Mouse (Mus musculus): ENCODE measurements around the gene Tnks1bp1. TPM values are rescaled to one million over a fixed set of nuclear protein-coding genes. Genes with fewer than 3 reads are reported as not detected.
A peak's percentile ranks its signal among the peaks of the same experiment; 100 is the strongest.

The Tnks1bp1 gene
- polyA plus RNA-seq, 1 experiment from 2014 or later: 23.0 TPM

- no peak overlapping the region for H3K4me2 ChIP-seq (ENCODE audit: low read length)
- no peak overlapping the region for H3K27ac ChIP-seq (ENCODE audit: low read length)
- no peak overlapping the region for H3K4me3 ChIP-seq (ENCODE audit: low read depth, low read length)
- 71% methylated on average over 9 of the region's 9 CpGs for WGBS
- H3K9me3 ChIP-seq (replicated peaks; ENCODE audit: control insufficient read depth, low read length, poor library complexity, severe bottlenecking): no peaks in the 10 kb centered on the region
- peak; percentile 69 for ATAC-seq
- H3K9ac ChIP-seq (ENCODE audit: low read depth, low read length): no peak overlapping the region
- no peaks in the 10 kb centered on the region for H3K36me3 ChIP-seq (ENCODE audit: control insufficient read depth, insufficient read depth, low read length)
- no peaks in the 10 kb centered on the region for H3K27me3 ChIP-seq (ENCODE audit: control insufficient read depth, insufficient read depth, low read depth, low read length)
- H3K4me1 ChIP-seq (ENCODE audit: control insufficient read depth, insufficient read depth, low read length): no peaks in the 10 kb centered on the region
These were observed 62.6 kb downstream of the Tnks1bp1 start for GRCm38 (mm10) chr2:85110288-85110875.

Other genes with a start within 250 kb of the Tnks1bp1 start
- 22.9 and 23.4 TPM in 2 replicates for gene Ube2l6, start 249.2 kb upstream of the Tnks1bp1 start, polyA plus RNA-seq (2015; fragmentation: Nextera tagmentation; extraction: Ambion mirVana)
- not detected in 2 replicates for gene Smtnl1, start 225.4 kb upstream of the Tnks1bp1 start, polyA plus RNA-seq (2015; fragmentation: Nextera tagmentation; extraction: Ambion mirVana)
- gene Timm10, start 221.0 kb upstream of the Tnks1bp1 start, polyA plus RNA-seq (2015; fragmentation: Nextera tagmentation; extraction: Ambion mirVana): 69.8 and 75.2 TPM in 2 replicates
- 0.73 and 0.91 TPM in 2 replicates for gene Slc43a1, start 209.2 kb upstream of the Tnks1bp1 start, polyA plus RNA-seq (2015; fragmentation: Nextera tagmentation; extraction: Ambion mirVana)
- gene Rtn4rl2, start 161.3 kb upstream of the Tnks1bp1 start, polyA plus RNA-seq (2015; fragmentation: Nextera tagmentation; extraction: Ambion mirVana): 3.9 TPM in 2 replicates
- 2.8 and 3.1 TPM in 2 replicates for gene Slc43a3, start 111.4 kb upstream of the Tnks1bp1 start, polyA plus RNA-seq (2015; fragmentation: Nextera tagmentation; extraction: Ambion mirVana)
- gene Prg2, start 67.6 kb upstream of the Tnks1bp1 start, polyA plus RNA-seq (2015; fragmentation: Nextera tagmentation; extraction: Ambion mirVana): not detected in 2 replicates
- not detected in 2 replicates for gene Prg3, start 59.8 kb upstream of the Tnks1bp1 start, polyA plus RNA-seq (2015; fragmentation: Nextera tagmentation; extraction: Ambion mirVana)
- 162 and 170 TPM in 2 replicates for gene Ssrp1, start 10.8 kb upstream of the Tnks1bp1 start, polyA plus RNA-seq (2015; fragmentation: Nextera tagmentation; extraction: Ambion mirVana)
- gene P2rx3, start 10.6 kb upstream of the Tnks1bp1 start, polyA plus RNA-seq (2015; fragmentation: Nextera tagmentation; extraction: Ambion mirVana): 1.4 and 2.1 TPM in 2 replicates
- 24.8 and 26.3 TPM in 2 replicates for gene Aplnr, start 88.2 kb downstream of the Tnks1bp1 start, polyA plus RNA-seq (2015; fragmentation: Nextera tagmentation; extraction: Ambion mirVana)
- gene Lrrc55, start 149.2 kb downstream of the Tnks1bp1 start, polyA plus RNA-seq (2015; fragmentation: Nextera tagmentation; extraction: Ambion mirVana): 15.2 and 15.8 TPM in 2 replicates

Data from midbrain, embryonic 16.5 days (tissue).